Mouse (Mus musculus): ENCODE measurements at regions not wholly inside any gene's neighbourhood (a gene's known extent, or its start where the extent isn't known, plus 50 kb on each side); places are given as distances from the start of the nearest gene placed in this dataset.
A peak's percentile ranks its signal among the peaks of the same experiment; 100 is the strongest.

- 48% methylated on average over 12 of the region's 12 CpGs for WGBS
- Histone ChIP-seq H3K9ac (replicated peaks; ENCODE audit: low read length) (no peak overlapping the region), H3K4me1 (ENCODE audit: control insufficient read depth, insufficient read depth, low read length) (no peaks in the 10 kb centered on the region), H3K4me2 (ENCODE audit: low read depth, low read length) (no peak overlapping the region), H3K4me3 (ENCODE audit: low read depth, low read length) (no peak overlapping the region), H3K9me3 (replicated peaks; ENCODE audit: control insufficient read depth, low read length) (no peaks in the 10 kb centered on the region), H3K36me3 (replicated peaks; ENCODE audit: control insufficient read depth, insufficient read depth, low read depth, low read length) (no peaks in the 10 kb centered on the region), H3K27me3 (ENCODE audit: control insufficient read depth, insufficient read depth, low read length) (no peaks in the 10 kb centered on the region), H3K27ac (replicated peaks; ENCODE audit: low read depth, low read length) (no peak overlapping the region)
- ATAC-seq (replicated peaks; ENCODE audit: insufficient number of reproducible peaks, low FRiP score, low TSS enrichment, low read depth) (no peak), DNase-seq (ENCODE audit: low spot score) (no peak)
Observed at GRCm38 (mm10) chr11:64278259-64279003, 156.7 kb upstream of the Hs3st3a1 start.

DNA sequence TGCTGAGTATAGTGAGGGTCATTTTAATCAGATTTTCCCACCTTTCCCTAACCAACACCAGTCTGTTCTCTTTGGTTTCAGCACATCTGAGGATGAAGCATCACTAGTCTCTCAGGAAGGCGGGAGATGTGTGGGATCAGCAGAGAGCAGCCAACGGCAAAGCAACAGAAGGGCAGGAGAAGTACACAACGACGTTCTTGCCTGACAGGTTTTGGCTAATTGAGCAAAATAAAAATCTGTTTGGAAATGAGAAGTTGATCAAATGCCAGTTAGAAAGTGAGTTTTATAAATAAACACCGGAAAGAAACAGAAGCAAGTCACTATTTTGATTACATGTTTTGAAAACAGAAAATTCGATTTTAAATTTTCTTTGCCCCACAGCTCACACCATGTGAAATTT lies 161.4 kb upstream of the Hs3st3a1 start:
- H3K9ac ChIP-seq (replicated peaks; ENCODE audit: low read length): no peak overlapping the region
- no peaks in the 10 kb centered on the region for H3K4me1 ChIP-seq (ENCODE audit: control insufficient read depth, insufficient read depth, low read length)
- 79% methylated on average over 6 of the region's 6 CpGs for WGBS
- H3K9me3 ChIP-seq (replicated peaks; ENCODE audit: control insufficient read depth, low read length): no peaks in the 10 kb centered on the region
- no peak overlapping the region for H3K4me3 ChIP-seq (ENCODE audit: low read depth, low read length)
- H3K27me3 ChIP-seq (ENCODE audit: control insufficient read depth, insufficient read depth, low read length): no peaks in the 10 kb centered on the region
- DNase-seq (ENCODE audit: low spot score): no peak
- ATAC-seq (replicated peaks; ENCODE audit: insufficient number of reproducible peaks, low FRiP score, low TSS enrichment, low read depth): no peak
- H3K27ac ChIP-seq (replicated peaks; ENCODE audit: low read depth, low read length): no peak overlapping the region
- no peak overlapping the region for H3K4me2 ChIP-seq (ENCODE audit: low read depth, low read length)
- H3K36me3 ChIP-seq (replicated peaks; ENCODE audit: control insufficient read depth, insufficient read depth, low read depth, low read length): no peaks in the 10 kb centered on the region

- ATAC-seq (replicated peaks; ENCODE audit: insufficient number of reproducible peaks, low FRiP score, low TSS enrichment, low read depth) (no peak), DNase-seq (ENCODE audit: low spot score) (no peak)
- Histone ChIP-seq H3K36me3 (replicated peaks; ENCODE audit: control insufficient read depth, insufficient read depth, low read depth, low read length) (no peaks in the 10 kb centered on the region), H3K9me3 (replicated peaks; ENCODE audit: control insufficient read depth, low read length) (no peaks in the 10 kb centered on the region), H3K27ac (replicated peaks; ENCODE audit: low read depth, low read length) (no peak overlapping the region), H3K4me3 (ENCODE audit: low read depth, low read length) (no peak overlapping the region), H3K27me3 (ENCODE audit: control insufficient read depth, insufficient read depth, low read length) (no peaks in the 10 kb centered on the region), H3K9ac (replicated peaks; ENCODE audit: low read length) (no peak overlapping the region), H3K4me2 (ENCODE audit: low read depth, low read length) (no peak overlapping the region), H3K4me1 (ENCODE audit: control insufficient read depth, insufficient read depth, low read length) (no peaks in the 10 kb centered on the region)
- 83% methylated on average over 3 of the region's 3 CpGs for WGBS
Observed at GRCm38 (mm10) chr11:64273214-64273613, 161.9 kb upstream of the Hs3st3a1 start.

GRCm38 (mm10) chr11:64268121-64268520 lies 167.0 kb upstream of the Hs3st3a1 start:
- H3K36me3 ChIP-seq (replicated peaks; ENCODE audit: control insufficient read depth, insufficient read depth, low read depth, low read length): no peaks in the 10 kb centered on the region
- H3K27ac ChIP-seq (replicated peaks; ENCODE audit: low read depth, low read length): no peak overlapping the region
- WGBS: 48% methylated on average over 4 of the region's 4 CpGs
- no peak overlapping the region for H3K4me3 ChIP-seq (ENCODE audit: low read depth, low read length)
- H3K9ac ChIP-seq (replicated peaks; ENCODE audit: low read length): no peak overlapping the region
- no peaks in the 10 kb centered on the region for H3K4me1 ChIP-seq (ENCODE audit: control insufficient read depth, insufficient read depth, low read length)
- DNase-seq (ENCODE audit: low spot score) (peak; percentile 50), ATAC-seq (replicated peaks; ENCODE audit: insufficient number of reproducible peaks, low FRiP score, low TSS enrichment, low read depth) (no peak)
- H3K4me2 ChIP-seq (ENCODE audit: low read depth, low read length): no peak overlapping the region
- no peaks in the 10 kb centered on the region for H3K27me3 ChIP-seq (ENCODE audit: control insufficient read depth, insufficient read depth, low read length)
- H3K9me3 ChIP-seq (replicated peaks; ENCODE audit: control insufficient read depth, low read length): no peaks in the 10 kb centered on the region

DNA sequence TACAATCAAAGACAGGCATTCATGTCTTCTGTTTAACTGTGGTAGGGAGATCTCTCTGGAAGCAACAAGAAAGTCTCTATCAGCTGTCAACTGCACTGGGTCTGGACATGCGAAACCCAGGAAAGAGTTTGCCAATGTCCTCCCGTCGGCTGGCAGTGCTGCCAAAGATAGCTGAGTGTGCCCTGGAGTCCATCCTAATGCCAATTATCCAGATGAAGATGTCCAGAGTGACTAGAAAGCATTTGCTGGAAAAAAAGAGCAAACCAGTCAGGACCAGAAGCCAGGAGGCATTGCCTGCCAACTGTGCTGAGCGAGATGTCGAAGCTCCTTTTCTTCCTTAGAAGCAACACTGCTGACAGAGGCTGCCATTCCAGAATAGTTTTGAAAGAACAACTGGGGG lies 167.6 kb upstream of the Hs3st3a1 start:
- 69% methylated on average over 5 of the region's 5 CpGs for WGBS
- Histone ChIP-seq H3K4me1 (ENCODE audit: control insufficient read depth, insufficient read depth, low read length) (no peaks in the 10 kb centered on the region), H3K27me3 (ENCODE audit: control insufficient read depth, insufficient read depth, low read length) (no peaks in the 10 kb centered on the region), H3K36me3 (replicated peaks; ENCODE audit: control insufficient read depth, insufficient read depth, low read depth, low read length) (no peaks in the 10 kb centered on the region), H3K4me2 (ENCODE audit: low read depth, low read length) (no peak overlapping the region), H3K4me3 (ENCODE audit: low read depth, low read length) (no peak overlapping the region), H3K9ac (replicated peaks; ENCODE audit: low read length) (no peak overlapping the region), H3K27ac (replicated peaks; ENCODE audit: low read depth, low read length) (no peak overlapping the region), H3K9me3 (replicated peaks; ENCODE audit: control insufficient read depth, low read length) (no peaks in the 10 kb centered on the region)
- no peak for ATAC-seq (replicated peaks; ENCODE audit: insufficient number of reproducible peaks, low FRiP score, low TSS enrichment, low read depth)
- no peak for DNase-seq (ENCODE audit: low spot score)

DNA sequence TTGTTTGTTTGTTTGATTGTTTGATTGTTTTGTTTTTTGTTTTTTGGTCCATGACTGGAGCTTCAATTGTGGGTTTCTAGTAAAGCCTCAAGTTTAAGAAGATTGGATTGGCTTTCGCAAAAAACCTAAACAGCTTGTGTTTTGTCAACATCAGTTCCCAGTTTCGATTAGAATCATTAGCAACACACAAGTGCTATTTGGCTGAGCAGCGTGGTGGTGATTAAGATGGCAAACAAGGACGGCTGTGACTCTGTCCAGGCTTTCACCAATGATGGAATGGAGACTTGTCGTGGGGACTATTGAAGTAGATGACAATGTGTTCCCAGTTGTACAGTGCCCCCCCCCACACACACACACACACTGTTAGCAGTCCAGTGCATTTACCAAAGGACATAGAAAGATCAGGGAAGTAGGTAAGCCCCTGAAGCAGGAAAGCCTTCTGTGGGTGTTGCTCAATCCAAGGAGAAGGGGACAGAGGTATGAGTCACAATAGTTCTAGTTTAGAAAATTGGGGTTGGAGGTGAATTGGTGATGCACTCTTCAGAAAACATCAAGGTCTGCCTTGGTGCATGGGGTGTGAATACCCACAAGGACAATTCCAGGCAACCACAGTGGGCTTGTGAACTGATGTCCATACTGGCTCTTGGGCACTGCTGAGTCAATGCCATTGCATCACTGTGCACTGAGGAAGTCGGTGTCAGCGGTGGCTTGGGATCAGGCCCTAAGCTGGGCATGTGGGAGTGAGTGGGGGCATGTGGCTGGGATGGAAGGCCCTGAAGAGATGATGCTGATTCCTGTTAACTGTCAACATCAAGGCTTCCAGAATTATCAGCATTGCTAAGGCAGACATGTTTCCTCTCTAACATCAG lies 174.5 kb upstream of the Cox10 start:
- Histone ChIP-seq H3K27me3 (ENCODE audit: control insufficient read depth, insufficient read depth, low read length) (no peaks in the 10 kb centered on the region), H3K27ac (replicated peaks; ENCODE audit: low read depth, low read length) (no peak overlapping the region), H3K4me1 (ENCODE audit: control insufficient read depth, insufficient read depth, low read length) (no peaks in the 10 kb centered on the region), H3K4me3 (ENCODE audit: low read depth, low read length) (no peak overlapping the region), H3K36me3 (replicated peaks; ENCODE audit: control insufficient read depth, insufficient read depth, low read depth, low read length) (no peaks in the 10 kb centered on the region), H3K9ac (replicated peaks; ENCODE audit: low read length) (no peak overlapping the region), H3K4me2 (ENCODE audit: low read depth, low read length) (no peak overlapping the region), H3K9me3 (replicated peaks; ENCODE audit: control insufficient read depth, low read length) (no peaks in the 10 kb centered on the region)
- DNase-seq (ENCODE audit: low spot score) (no peak), ATAC-seq (replicated peaks; ENCODE audit: insufficient number of reproducible peaks, low FRiP score, low TSS enrichment, low read depth) (no peak)
- WGBS: 88% methylated on average over 7 of the region's 7 CpGs

DNA sequence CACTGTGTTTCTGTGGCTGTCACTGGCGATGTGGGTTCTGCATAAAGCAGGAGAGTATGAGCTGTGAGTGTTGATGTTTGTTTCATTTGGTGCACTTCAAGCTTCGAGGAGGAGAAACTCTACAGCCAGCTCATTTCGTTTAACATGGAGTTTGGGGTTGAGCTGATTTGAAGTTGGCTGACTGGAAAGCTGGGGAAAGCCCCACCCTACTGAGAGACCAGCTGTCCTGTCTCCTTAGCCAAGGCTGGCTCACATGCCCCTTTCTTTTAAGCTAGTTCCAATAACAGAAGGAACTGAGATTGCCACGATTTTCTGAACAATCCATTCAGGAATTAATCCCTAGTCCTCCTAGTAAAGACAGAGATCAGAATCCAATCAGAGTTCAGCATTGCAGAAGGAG lies 157.6 kb upstream of the Cox10 start:
- no peaks in the 10 kb centered on the region for H3K36me3 ChIP-seq (replicated peaks; ENCODE audit: control insufficient read depth, insufficient read depth, low read depth, low read length)
- no peaks in the 10 kb centered on the region for H3K9me3 ChIP-seq (replicated peaks; ENCODE audit: control insufficient read depth, low read length)
- no peak overlapping the region for H3K9ac ChIP-seq (replicated peaks; ENCODE audit: low read length)
- H3K27ac ChIP-seq (replicated peaks; ENCODE audit: low read depth, low read length): no peak overlapping the region
- ATAC-seq (replicated peaks; ENCODE audit: insufficient number of reproducible peaks, low FRiP score, low TSS enrichment, low read depth) (no peak), DNase-seq (ENCODE audit: low spot score) (no peak)
- H3K4me1 ChIP-seq (ENCODE audit: control insufficient read depth, insufficient read depth, low read length): no peaks in the 10 kb centered on the region
- no peak overlapping the region for H3K4me3 ChIP-seq (ENCODE audit: low read depth, low read length)
- H3K27me3 ChIP-seq (ENCODE audit: control insufficient read depth, insufficient read depth, low read length): no peaks in the 10 kb centered on the region
- WGBS: 89% methylated on average over 4 of the region's 4 CpGs
- H3K4me2 ChIP-seq (ENCODE audit: low read depth, low read length): no peak overlapping the region

DNA sequence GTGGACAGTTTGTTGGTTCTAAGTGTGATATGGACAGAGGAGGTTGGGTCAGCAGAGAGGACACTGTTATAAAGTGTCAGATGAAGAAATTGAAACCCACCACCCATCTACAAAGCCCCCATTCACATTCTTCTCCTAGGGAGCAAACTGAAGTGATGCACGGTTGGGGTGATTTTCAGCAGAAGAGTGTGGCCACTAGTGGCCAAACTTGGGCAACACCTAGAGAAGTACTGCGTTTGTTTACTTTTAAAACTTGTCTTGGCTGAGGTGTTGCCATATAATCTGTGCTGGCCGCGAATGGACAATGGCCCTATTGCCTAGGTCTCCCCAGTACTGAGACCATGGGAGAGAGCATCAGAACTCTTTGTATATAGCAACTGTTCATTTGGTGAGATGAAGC lies 150.8 kb upstream of the Cox10 start:
- Histone ChIP-seq H3K4me1 (ENCODE audit: control insufficient read depth, insufficient read depth, low read length) (no peaks in the 10 kb centered on the region), H3K27ac (replicated peaks; ENCODE audit: low read depth, low read length) (no peak overlapping the region), H3K4me3 (ENCODE audit: low read depth, low read length) (no peak overlapping the region), H3K9me3 (replicated peaks; ENCODE audit: control insufficient read depth, low read length) (no peaks in the 10 kb centered on the region), H3K9ac (replicated peaks; ENCODE audit: low read length) (no peak overlapping the region), H3K27me3 (ENCODE audit: control insufficient read depth, insufficient read depth, low read length) (no peaks in the 10 kb centered on the region), H3K36me3 (replicated peaks; ENCODE audit: control insufficient read depth, insufficient read depth, low read depth, low read length) (no peaks in the 10 kb centered on the region), H3K4me2 (ENCODE audit: low read depth, low read length) (no peak overlapping the region)
- no peak for DNase-seq (ENCODE audit: low spot score)
- WGBS: 71% methylated on average over 4 of the region's 4 CpGs
- ATAC-seq (replicated peaks; ENCODE audit: insufficient number of reproducible peaks, low FRiP score, low TSS enrichment, low read depth): no peak

Data from embryonic facial prominence, embryonic 11.5 days (tissue).